Mouse (Mus musculus) CH12.LX (cell line): Measurements from ENCODE around the gene Nfia.

Experiments
- CTCF ChIP-seq, 2 experiments: IDR thresholded peaks in 1 of 2; conservative IDR thresholded peaks in 1 of 2; 2 replicates each; pipeline ENCODE4 v1.5.1; 2011 to 2012; ENCODE audit warnings: low read depth in 2 of 2, low read length in 2 of 2, improper control_type of control experiment in 1 of 2, inconsistent platforms in 1 of 2, mild to moderate bottlenecking in 1 of 2, moderate library complexity in 1 of 2
- E2F4 ChIP-seq: IDR thresholded peaks from 2 replicates; pipeline ENCODE4 v1.6.1; 2011; ENCODE audit warnings: low read depth, low read length, improper control_type of control experiment; ENCODE audit not compliant: insufficient replicate concordance
- EP300 ChIP-seq: IDR thresholded peaks from 2 replicates; pipeline ENCODE4 v1.6.1; 2011; ENCODE audit warnings: low read length, improper control_type of control experiment
- KAT2A ChIP-seq: IDR thresholded peaks from 2 replicates; pipeline ENCODE4 v1.6.1; 2012; ENCODE audit warnings: low read length, improper control_type of control experiment, inconsistent platforms; ENCODE audit not compliant: insufficient replicate concordance
- MAX ChIP-seq: IDR thresholded peaks from 2 replicates; pipeline ENCODE4 v1.6.1; 2011; ENCODE audit warnings: low read length, improper control_type of control experiment
- MYC ChIP-seq: IDR thresholded peaks from 2 replicates; pipeline ENCODE4 v1.6.1; 2011; ENCODE audit warnings: low read depth, mild to moderate bottlenecking, improper control_type of control experiment, low read length
- NELFE ChIP-seq: IDR thresholded peaks from 2 replicates; pipeline ENCODE4 v1.6.1; 2011; ENCODE audit warnings: low read depth, low read length, improper control_type of control experiment
- POLR2A ChIP-seq: IDR thresholded peaks from 2 replicates; pipeline ENCODE4 v1.6.1; 2011; ENCODE audit warnings: low read depth, mild to moderate bottlenecking, improper control_type of control experiment, low read length
- RAD21 ChIP-seq: IDR thresholded peaks from 2 replicates; pipeline ENCODE4 v1.6.1; 2011; ENCODE audit warnings: low read depth, mild to moderate bottlenecking, low read length, improper control_type of control experiment, moderate library complexity
- SMC3 ChIP-seq: IDR thresholded peaks from 2 replicates; pipeline ENCODE4 v1.6.1; 2011; ENCODE audit warnings: low read depth, low read length, improper control_type of control experiment
- TCF12 ChIP-seq: IDR thresholded peaks from 2 replicates; pipeline ENCODE4 v1.6.1; 2014; ENCODE audit warnings: low read depth, mild to moderate bottlenecking, inconsistent platforms, low read length, improper control_type of control experiment
- USF1 ChIP-seq: IDR thresholded peaks from 2 replicates; pipeline ENCODE4 v1.6.1; 2014; ENCODE audit warnings: low read depth, mild to moderate bottlenecking, inconsistent platforms, low read length, improper control_type of control experiment
- ZC3H11A ChIP-seq: IDR thresholded peaks from 2 replicates; pipeline ENCODE4 v1.6.1; 2012; ENCODE audit warnings: low read depth, mild to moderate bottlenecking, inconsistent platforms, low read length, improper control_type of control experiment
- ZMIZ1 ChIP-seq: IDR thresholded peaks from 2 replicates; pipeline ENCODE4 v1.6.1; 2012; ENCODE audit warnings: low read depth, mild to moderate bottlenecking, inconsistent platforms, low read length, improper control_type of control experiment

- TF ChIP-seq RAD21 (no peak), USF1 (no peak), E2F4 (no peak), CTCF (conservative IDR thresholded peaks at IDR 0.05 in 1 of 2, IDR thresholded peaks at IDR 0.05 in 1 of 2; ENCODE audit: low read depth in 2 of 2, low read length in 2 of 2) (no peak), ZC3H11A (no peak), SMC3 (no peak), EP300 (no peak), POLR2A (no peak), TCF12 (no peak), ZMIZ1 (no peak), MYC (no peak), NELFE (no peak), MAX (no peak), KAT2A (no peak)
Observed at GRCm38 (mm10) chr4:97905826-97906225, 133.3 kb downstream of the Nfia start.
